ENCODE assay signal across 8 mouse cellular contexts in genomic region chr7:132575623-132576022, GRCm38 (mm10). TPM values are rescaled to one million over a fixed set of nuclear protein-coding genes. Genes with fewer than 3 reads are reported as not detected.
DNase-seq lines count a peak whose midpoint lies in the region; ATAC-seq lines count a peak whose summit lies in the region.

No protein-coding gene starts in this region.

- ATAC-seq in intestine, embryonic 15.5 days: peak; percentile 77

- peak overlapping the region; percentile 99 for H3K27ac ChIP-seq in intestine, embryonic 15.5 days
- H3K27ac ChIP-seq in midbrain, embryonic 10.5 days (replicated peaks): peak overlapping the region; percentile 93

- peaks cover 14% of the 10 kb centered on the region for H3K4me1 ChIP-seq in intestine, embryonic 15.5 days (replicated peaks)
- peaks cover 33% of the 10 kb centered on the region for H3K4me1 ChIP-seq in midbrain, embryonic 10.5 days

- H3K27me3 ChIP-seq in intestine, embryonic 15.5 days (replicated peaks): no peaks in the 10 kb centered on the region
- H3K27me3 ChIP-seq in midbrain, embryonic 10.5 days (ENCODE audit: low read depth, poor library complexity, severe bottlenecking): peaks cover 37% of the 10 kb centered on the region

- H3K9me3 ChIP-seq in intestine, embryonic 15.5 days: no peaks in the 10 kb centered on the region
- H3K9me3 ChIP-seq in midbrain, embryonic 10.5 days (replicated peaks): no peaks in the 10 kb centered on the region

- WGBS in intestine, embryonic 15.5 days: under 1% methylated on average over 13 of the region's 13 CpGs
- WGBS in midbrain, embryonic 10.5 days: 1% methylated on average over 13 of the region's 13 CpGs

- H3K36me3 ChIP-seq in intestine, embryonic 15.5 days: no peaks in the 10 kb centered on the region
- H3K36me3 ChIP-seq in midbrain, embryonic 10.5 days: no peaks in the 10 kb centered on the region

- peak; percentile 68 for DNase-seq in ovary, adult 18-20 months (ENCODE audit: low spot score)
- no peak for DNase-seq in ovary, postnatal 10 days (ENCODE audit: low spot score)
- DNase-seq in embryo, embryonic 11 days: peak; percentile 92
- DNase-seq in gastrocnemius, postnatal 14 days: peak; percentile 85
- DNase-seq in left cerebral cortex, postnatal 36 days (ENCODE audit: low spot score in 2 of 2): peak; percentile 79 to 81
- DNase-seq in midbrain, embryonic 10.5 days (ENCODE audit: low spot score): peak; percentile 85
- peak; percentile 92 for DNase-seq in skeletal muscle tissue, adult 2 months (ENCODE audit: low read depth, low spot score)

- peak overlapping the region; percentile 72 for H3K4me2 ChIP-seq in intestine, embryonic 15.5 days (replicated peaks)

- H3K4me3 ChIP-seq in intestine, embryonic 15.5 days (replicated peaks): peak overlapping the region; percentile 79
- peak overlapping the region; percentile 82 for H3K4me3 ChIP-seq in midbrain, embryonic 10.5 days

- peak overlapping the region; percentile 80 for H3K9ac ChIP-seq in intestine, embryonic 15.5 days

- intact Hi-C loops in gastrocnemius, postnatal 14 days (cut with DNase I; ENCODE audit: low total_unique reads): no loop called here
- intact Hi-C loops in left cerebral cortex, postnatal 36 days (cut with DNase I): loop anchor here (2.0 to 10.0 kb wide), 3 partner anchors 35 to 239 kb away; partner anchors contain the start of genes Fam53b and Lhpp

RNA-seq across cellular contexts. Expression of gene Oat, which starts 0.6 kb away (rescaled TPM):
- total RNA-seq in gastrocnemius, postnatal 14 days (2021): 100 to 1,000 TPM; 120 to 142 TPM
- 1,488 and 1,505 TPM in 2 replicates for polyA plus RNA-seq in intestine, embryonic 15.5 days (2015; fragmentation: Nextera tagmentation; extraction: Ambion mirVana)
- total RNA-seq in left cerebral cortex, postnatal 36 days (2021): 10 to 100 TPM; 75.3 to 86.8 TPM
- 144 and 145 TPM in 2 replicates for polyA plus RNA-seq in midbrain, embryonic 10.5 days (2016; fragmentation: Nextera tagmentation; extraction: Ambion mirVana)

RNA-seq across cellular contexts. Expression of gene Nkx1-2, which starts 23.8 kb away (rescaled TPM):
- total RNA-seq in gastrocnemius, postnatal 14 days (2021): not detected
- polyA plus RNA-seq in intestine, embryonic 15.5 days (2015; fragmentation: Nextera tagmentation; extraction: Ambion mirVana): 0.75 and 0.82 TPM in 2 replicates
- total RNA-seq in left cerebral cortex, postnatal 36 days (2021): under 1 TPM in 1 of 2 experiments, not detected in 1; 0.10 TPM
- 0.80 and 1.6 TPM in 2 replicates for polyA plus RNA-seq in midbrain, embryonic 10.5 days (2016; fragmentation: Nextera tagmentation; extraction: Ambion mirVana)

RNA-seq across cellular contexts. Expression of gene Lhpp, which starts 34.8 kb away (rescaled TPM):
- 10 to 100 TPM; 10.5 to 12.9 TPM for total RNA-seq in gastrocnemius, postnatal 14 days (2021)
- 40.4 and 41.5 TPM in 2 replicates for polyA plus RNA-seq in intestine, embryonic 15.5 days (2015; fragmentation: Nextera tagmentation; extraction: Ambion mirVana)
- total RNA-seq in left cerebral cortex, postnatal 36 days (2021): 10 to 100 TPM; 16.5 to 18.3 TPM
- 20.5 and 20.7 TPM in 2 replicates for polyA plus RNA-seq in midbrain, embryonic 10.5 days (2016; fragmentation: Nextera tagmentation; extraction: Ambion mirVana)
